Mouse (Mus musculus) right cerebral cortex, postnatal 25 days (tissue): ENCODE measurements around the gene Cfap299.

Source experiments
- DNase-seq: peaks from one replicate; pipeline ENCODE4 v3.0.0; 2022

Cfap299 gene

GRCm38 (mm10) chr5:98844664-98845063 lies 515.6 kb downstream of the Cfap299 start:
- no peak for DNase-seq
